In genomic region chr2:14888406-14889195, GRCm38 (mm10) we compare ENCODE assay signal across 22 mouse cellular contexts.
DNase-seq lines count a peak whose midpoint lies in the region; ATAC-seq and TF ChIP-seq lines count a peak whose summit lies in the region.
"Had no signal": no experiment of that assay in that cellular context is flagged by ENCODE, and none has a peak within 500 bp of the region (broad histone marks: within the 10 kb centered on the region; RNA-seq: fewer than 3 reads in every experiment).

No protein-coding gene starts in this region.

- H3K4me3 ChIP-seq in embryonic facial prominence, embryonic 12.5 days, result no peak overlapping the region
- H3K4me3 ChIP-seq in lung, embryonic 16.5 days (ENCODE audit: low read length), result no peak overlapping the region
- no peak overlapping the region for H3K4me3 ChIP-seq in stomach, embryonic 15.5 days (replicated peaks)
- no peak overlapping the region for H3K4me3 ChIP-seq in cerebellum, adult 2 months (replicated peaks; ENCODE audit: insufficient read depth, low read depth, low read length)
- H3K4me3 ChIP-seq: forebrain, embryonic 12.5 days; limb, embryonic 13.5 days; megakaryocyte, embryonic 14.5 days; midbrain, embryonic 15.5 days had no signal

- TF ChIP-seq POLR2A in cerebellum, adult 2 months (IDR thresholded peaks at IDR 0.05; ENCODE audit: borderline replicate concordance, insufficient read depth, low read length), result no peak

- H3K4me2 ChIP-seq in embryonic facial prominence, embryonic 12.5 days (replicated peaks), result no peak overlapping the region
- no peak overlapping the region for H3K4me2 ChIP-seq in lung, embryonic 16.5 days (ENCODE audit: low read depth, low read length)
- H3K4me2 ChIP-seq in stomach, embryonic 15.5 days, result no peak overlapping the region
- H3K4me2 ChIP-seq: forebrain, embryonic 12.5 days; heart, embryonic 11.5 days; limb, embryonic 13.5 days; midbrain, embryonic 15.5 days had no signal

- no peaks in the 10 kb centered on the region for H3K36me3 ChIP-seq in embryonic facial prominence, embryonic 12.5 days
- H3K36me3 ChIP-seq in lung, embryonic 16.5 days (ENCODE audit: control insufficient read depth, insufficient read depth, low read length), result no peaks in the 10 kb centered on the region
- no peaks in the 10 kb centered on the region for H3K36me3 ChIP-seq in stomach, embryonic 15.5 days
- H3K36me3 ChIP-seq: forebrain, embryonic 12.5 days; G1E; limb, embryonic 13.5 days; midbrain, embryonic 15.5 days had no signal

- H3K4me1 ChIP-seq in embryonic facial prominence, embryonic 12.5 days, result no peaks in the 10 kb centered on the region
- peaks cover 2% of the 10 kb centered on the region; the same call in 1 of the 2 replicates for H3K4me1 ChIP-seq in lung, embryonic 16.5 days (replicated peaks; ENCODE audit: control insufficient read depth, insufficient read depth, low read length)
- H3K4me1 ChIP-seq in stomach, embryonic 15.5 days, result no peaks in the 10 kb centered on the region
- no peaks in the 10 kb centered on the region for H3K4me1 ChIP-seq in cerebellum, adult 2 months (ENCODE audit: control insufficient read depth, insufficient read depth, low read length)
- H3K4me1 ChIP-seq: forebrain, embryonic 12.5 days; limb, embryonic 13.5 days; midbrain, embryonic 15.5 days had no signal

- H3K9ac ChIP-seq in embryonic facial prominence, embryonic 12.5 days, result no peak overlapping the region
- H3K9ac ChIP-seq in lung, embryonic 16.5 days (ENCODE audit: low read length), result no peak overlapping the region
- no peak overlapping the region for H3K9ac ChIP-seq in stomach, embryonic 15.5 days
- H3K9ac ChIP-seq: forebrain, embryonic 12.5 days; limb, embryonic 13.5 days; liver, embryonic 14.5 days; midbrain, embryonic 15.5 days had no signal

- ATAC-seq in embryonic facial prominence, embryonic 12.5 days (ENCODE audit: insufficient number of reproducible peaks, insufficient read depth, low FRiP score, low TSS enrichment), result peak; percentile 72
- ATAC-seq in lung, embryonic 16.5 days (ENCODE audit: low read depth), result peak; percentile 87
- no peak; the same call in 1 of the 2 replicates for ATAC-seq in stomach, embryonic 15.5 days (ENCODE audit: insufficient read depth, low FRiP score, low read depth)
- ATAC-seq: CD4-positive, CD25-positive, alpha-beta regulatory T cell, adult 4 months; hindbrain, embryonic 16.5 days; midbrain, embryonic 15.5 days had no signal

- peak; percentile 7 for DNase-seq in kidney, postnatal 10 days
- DNase-seq in kidney, postnatal 14 days, result no peak
- no peak for DNase-seq in cerebellum, adult 2 months
- no peak for DNase-seq in adrenal gland, adult 2 months
- DNase-seq: adrenal gland, adult 8-10 months; cerebellum, adult 11 months; heart, postnatal 36 days; kidney, adult 9 months; right cerebral cortex, adult 18-20 months; thymus, postnatal 14 days had no signal

- no peaks in the 10 kb centered on the region for H3K27me3 ChIP-seq in embryonic facial prominence, embryonic 12.5 days
- no peaks in the 10 kb centered on the region for H3K27me3 ChIP-seq in lung, embryonic 16.5 days (ENCODE audit: control insufficient read depth, insufficient read depth, low read depth, low read length)
- H3K27me3 ChIP-seq in stomach, embryonic 15.5 days (replicated peaks), result no peaks in the 10 kb centered on the region
- H3K27me3 ChIP-seq in cerebellum, adult 2 months (ENCODE audit: control insufficient read depth, insufficient read depth, low read length), result no peaks in the 10 kb centered on the region
- H3K27me3 ChIP-seq: forebrain, embryonic 12.5 days; limb, embryonic 13.5 days; megakaryocyte, embryonic 14.5 days; midbrain, embryonic 15.5 days had no signal

- H3K9me3 ChIP-seq in embryonic facial prominence, embryonic 12.5 days, result no peaks in the 10 kb centered on the region
- H3K9me3 ChIP-seq in lung, embryonic 16.5 days (ENCODE audit: control insufficient read depth, low read length), result no peaks in the 10 kb centered on the region
- no peaks in the 10 kb centered on the region for H3K9me3 ChIP-seq in stomach, embryonic 15.5 days
- H3K9me3 ChIP-seq: forebrain, embryonic 12.5 days; G1E; limb, embryonic 13.5 days; megakaryocyte, embryonic 14.5 days; midbrain, embryonic 15.5 days had no signal

- H3K27ac ChIP-seq in embryonic facial prominence, embryonic 12.5 days, result no peak overlapping the region
- peak overlapping the region; percentile 74 for H3K27ac ChIP-seq in lung, embryonic 16.5 days (ENCODE audit: low read length)
- peak overlapping the region; percentile 40; the same call in 1 of the 2 replicates for H3K27ac ChIP-seq in stomach, embryonic 15.5 days
- no peak overlapping the region for H3K27ac ChIP-seq in cerebellum, adult 2 months (ENCODE audit: insufficient read depth, low read length)
- H3K27ac ChIP-seq: forebrain, embryonic 12.5 days; limb, embryonic 13.5 days; liver, embryonic 14.5 days; midbrain, embryonic 15.5 days had no signal

- WGBS in embryonic facial prominence, embryonic 12.5 days, result 31% methylated on average over 4 of the region's 4 CpGs
- WGBS in lung, embryonic 16.5 days, result 10% methylated on average over 4 of the region's 4 CpGs
- 24% methylated on average over 4 of the region's 4 CpGs for WGBS in stomach, embryonic 15.5 days
- WGBS in cerebellum, adult 2 months, result 67% methylated on average over 4 of the region's 4 CpGs

- TF ChIP-seq CTCF in cerebellum, adult 2 months (IDR thresholded peaks at IDR 0.05; ENCODE audit: borderline replicate concordance, insufficient read depth, low read depth, low read length), result no peak

Comparison
In these comparisons a context has a peak if more than half of its experiments do, and no peak if none do; other contexts are left out.
1. H3K27ac ChIP-seq: peak in lung, embryonic 16.5 days (single experiment) and stomach, embryonic 15.5 days (single experiment); none in embryonic facial prominence, embryonic 12.5 days (single experiment) and cerebellum, adult 2 months (single experiment).